Mouse (Mus musculus) lung, embryonic 16.5 days (tissue): ENCODE results near the gene Bag2. TPM values are rescaled to one million over a fixed set of nuclear protein-coding genes. Genes with fewer than 3 reads are reported as not detected.

Experiments
- ATAC-seq: fragments of 200-750 bp; cut with Nextera tagmentation; 2 replicates; pipeline ENCODE4 v1.8.0; 2017; ENCODE audit warnings: low read depth, mild to moderate bottlenecking, moderate library complexity
- H3K27ac ChIP-seq: fragments of 300-500 bp; sonication (generic); 2 replicates; pipeline ENCODE4 v1.5.1; 2014; ENCODE audit warnings: mild to moderate bottlenecking, control low read depth, low read length
- H3K27me3 ChIP-seq: fragments of 300-500 bp; sonication (generic); 2 replicates; pipeline ENCODE4 v1.6.1; 2014; ENCODE audit warnings: low read depth, low read length, mixed read lengths; ENCODE audit not compliant: control insufficient read depth, insufficient read depth
- H3K36me3 ChIP-seq: fragments of 300-500 bp; sonication (generic); 2 replicates; pipeline ENCODE4 v1.6.1; 2014; ENCODE audit warnings: low read length; ENCODE audit not compliant: control insufficient read depth, insufficient read depth
- H3K4me1 ChIP-seq: fragments of 300-500 bp; sonication (generic); replicated peaks from 2 replicates; pipeline ENCODE4 v1.6.1; 2014; ENCODE audit warnings: low read length, mixed read lengths; ENCODE audit not compliant: control insufficient read depth, insufficient read depth
- H3K4me2 ChIP-seq: fragments of 300-500 bp; sonication (generic); 2 replicates; pipeline ENCODE4 v1.6.1; 2014; ENCODE audit warnings: low read depth, low read length, control low read depth
- H3K4me3 ChIP-seq: fragments of 300-500 bp; sonication (generic); 2 replicates; pipeline ENCODE4 v1.5.1; 2014; ENCODE audit warnings: mild to moderate bottlenecking, low read length, control low read depth
- H3K9ac ChIP-seq: fragments of 300-500 bp; sonication (generic); 2 replicates; pipeline ENCODE4 v1.6.1; 2014; ENCODE audit warnings: low read length, control low read depth
- H3K9me3 ChIP-seq: fragments of 300-500 bp; sonication (generic); 2 replicates; pipeline ENCODE4 v1.6.1; 2016; ENCODE audit warnings: low read length; ENCODE audit not compliant: control insufficient read depth
- WGBS: fragments of 180-500 bp; shearing (Covaris S2); extraction: QIAGEN DNeasy Blood & Tissue Kit; methylation state at CpG from one replicate; pipeline ENCODE4 v1.1.7; 2014; 5-methylcytosine and 5-hydroxymethylcytosine counted together
- polyA plus RNA-seq: library from polyadenylated mRNA; unstranded; fragments of >200 nt; fragmentation: Nextera tagmentation; extraction: Ambion mirVana; gene quantifications from 2 replicates; pipeline ENCODE4 v1.2.1, GENCODE M21; 2015

Bag2 gene
- polyA plus RNA-seq, 1 experiment from 2014 or later, result 39.0 TPM

GRCm38 (mm10) chr1:33768091-33768787 is 10.6 kb upstream of the Bag2 start:
- H3K27ac ChIP-seq, result no peak overlapping the region
- ATAC-seq, result no peak
- WGBS, result 87% methylated on average over 1 of the region's 1 CpGs
- no peak overlapping the region for H3K9ac ChIP-seq
- no peaks in the 10 kb centered on the region for H3K27me3 ChIP-seq
- no peak overlapping the region for H3K4me2 ChIP-seq
- no peak overlapping the region for H3K4me3 ChIP-seq
- H3K36me3 ChIP-seq, result peaks cover 7% of the 10 kb centered on the region; the same call in 1 of the 2 replicates
- H3K4me1 ChIP-seq, result no peaks in the 10 kb centered on the region
- H3K9me3 ChIP-seq, result no peaks in the 10 kb centered on the region

- Histone ChIP-seq H3K9me3 (no peaks in the 10 kb centered on the region), H3K36me3 (peaks cover 7% of the 10 kb centered on the region; the same call in 1 of the 2 replicates), H3K4me2 (no peak overlapping the region), H3K27ac (no peak overlapping the region; the same call in 1 of the 2 replicates), H3K4me1 (no peaks in the 10 kb centered on the region), H3K9ac (no peak overlapping the region), H3K4me3 (no peak overlapping the region), H3K27me3 (no peaks in the 10 kb centered on the region)
- WGBS, result 58% methylated on average over 16 of the region's 16 CpGs
- ATAC-seq, result peak; percentile 36; the same call in 1 of the 2 replicates
These were observed 9.2 kb upstream of the Bag2 start for GRCm38 (mm10) chr1:33766520-33767508.

GRCm38 (mm10) chr1:33765468-33766080 is 8.0 kb upstream of the Bag2 start:
- Histone ChIP-seq H3K36me3 (peaks cover 7% of the 10 kb centered on the region; the same call in 1 of the 2 replicates), H3K4me1 (no peaks in the 10 kb centered on the region), H3K4me2 (no peak overlapping the region), H3K27me3 (no peaks in the 10 kb centered on the region), H3K9ac (no peak overlapping the region), H3K9me3 (no peaks in the 10 kb centered on the region), H3K27ac (no peak overlapping the region), H3K4me3 (no peak overlapping the region)
- ATAC-seq, result no peak
- WGBS, result 83% methylated on average over 11 of the region's 11 CpGs

- Histone ChIP-seq H3K4me2 (no peak overlapping the region), H3K27ac (no peak overlapping the region), H3K27me3 (no peaks in the 10 kb centered on the region), H3K4me1 (no peaks in the 10 kb centered on the region), H3K9me3 (no peaks in the 10 kb centered on the region), H3K9ac (no peak overlapping the region), H3K4me3 (no peak overlapping the region), H3K36me3 (0 out of 2 replicates have a peak, but pooled peaks cover 4% of the 10 kb centered on the region)
- 49% methylated on average over 2 of the region's 2 CpGs for WGBS
- ATAC-seq, result no peak
These were observed 6.2 kb upstream of the Bag2 start for GRCm38 (mm10) chr1:33763826-33764225.

- Histone ChIP-seq H3K9ac (no peak overlapping the region), H3K36me3 (no peaks in the 10 kb centered on the region), H3K4me2 (no peak overlapping the region), H3K4me1 (peaks cover 17% of the 10 kb centered on the region), H3K27me3 (no peaks in the 10 kb centered on the region), H3K4me3 (no peak overlapping the region), H3K9me3 (no peaks in the 10 kb centered on the region), H3K27ac (no peak overlapping the region)
- WGBS, result 52% methylated on average over 4 of the region's 4 CpGs
- no peak for ATAC-seq
These were observed 893 bp upstream of the Bag2 start for GRCm38 (mm10) chr1:33758488-33758887.

GRCm38 (mm10) chr1:33757033-33757413 is 572 bp downstream of the Bag2 start:
- Histone ChIP-seq H3K27me3 (no peaks in the 10 kb centered on the region), H3K36me3 (no peaks in the 10 kb centered on the region), H3K9ac (peak overlapping the region; percentile 82), H3K4me3 (peak overlapping the region; percentile 79), H3K9me3 (no peaks in the 10 kb centered on the region), H3K4me1 (peaks cover 17% of the 10 kb centered on the region), H3K4me2 (peak overlapping the region; percentile 94), H3K27ac (no peak overlapping the region)
- peak; percentile 16 for ATAC-seq
- 2% methylated on average over 14 of the region's 14 CpGs for WGBS

GRCm38 (mm10) chr1:33756258-33757032 is 1.1 kb downstream of the Bag2 start:
- Histone ChIP-seq H3K9ac (peak overlapping the region; percentile 82), H3K27me3 (no peaks in the 10 kb centered on the region), H3K4me2 (peak overlapping the region; percentile 94), H3K36me3 (no peaks in the 10 kb centered on the region), H3K4me1 (peaks cover 17% of the 10 kb centered on the region), H3K27ac (no peak overlapping the region), H3K9me3 (no peaks in the 10 kb centered on the region), H3K4me3 (peak overlapping the region; percentile 79)
- no peak for ATAC-seq
- 18% methylated on average over 18 of the region's 18 CpGs for WGBS

GRCm38 (mm10) chr1:33755799-33756198 is 1.8 kb downstream of the Bag2 start:
- H3K36me3 ChIP-seq, result no peaks in the 10 kb centered on the region
- H3K4me3 ChIP-seq, result peak overlapping the region; percentile 79; the same call in 1 of the 2 replicates
- H3K9ac ChIP-seq, result no peak overlapping the region
- no peak overlapping the region for H3K27ac ChIP-seq
- H3K9me3 ChIP-seq, result no peaks in the 10 kb centered on the region
- H3K27me3 ChIP-seq, result no peaks in the 10 kb centered on the region
- H3K4me1 ChIP-seq, result peaks cover 17% of the 10 kb centered on the region
- 73% methylated on average over 7 of the region's 7 CpGs for WGBS
- H3K4me2 ChIP-seq, result peak overlapping the region; percentile 94
- no peak for ATAC-seq
